Mouse (Mus musculus) kidney, adult 10 weeks (tissue): ENCODE measurements around the gene Aqp8. TPM values are rescaled to one million over a fixed set of nuclear protein-coding genes. Genes with fewer than 3 reads are reported as not detected.

ENCODE experiments used
- polyA plus RNA-seq: library from polyadenylated mRNA; stranded (reverse); fragments of 350-450 nt; fragmentation: Illumina TruSeq; extraction: RNeasy Lipid Tissue Mini Kit (QIAGEN cat#74804); gene quantifications from one replicate; pipeline ENCODE4 v1.2.3, GENCODE M21; 2014; ENCODE audit warnings: low read depth, low replicate concordance

Aqp8 gene
- 0.69 TPM for polyA plus RNA-seq

DNA sequence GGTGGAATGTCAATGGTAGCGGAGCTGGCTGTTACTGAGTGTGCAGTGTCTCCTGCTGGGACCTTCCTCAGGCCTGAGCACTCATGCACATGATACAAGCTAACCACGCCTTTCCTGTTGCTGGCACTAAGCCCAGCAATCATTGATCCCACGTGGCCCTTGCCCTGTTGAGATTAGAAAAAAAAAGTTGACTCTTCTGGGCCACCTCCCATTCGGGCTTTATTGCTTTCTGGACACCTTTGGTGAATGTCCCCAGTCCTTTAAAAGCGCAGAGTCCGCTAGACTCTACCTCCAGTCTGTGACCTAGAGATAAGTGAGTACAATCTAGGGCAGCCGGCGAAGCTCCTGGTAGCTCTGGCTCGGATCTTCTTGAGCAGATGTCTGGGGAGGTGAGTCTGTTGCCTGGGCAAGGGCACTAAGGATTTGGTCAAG is at the start of gene Aqp8:
Aqp8 (plus strand) TSS at position 222 of the 432 bp plus-strand sequence.

DNA sequence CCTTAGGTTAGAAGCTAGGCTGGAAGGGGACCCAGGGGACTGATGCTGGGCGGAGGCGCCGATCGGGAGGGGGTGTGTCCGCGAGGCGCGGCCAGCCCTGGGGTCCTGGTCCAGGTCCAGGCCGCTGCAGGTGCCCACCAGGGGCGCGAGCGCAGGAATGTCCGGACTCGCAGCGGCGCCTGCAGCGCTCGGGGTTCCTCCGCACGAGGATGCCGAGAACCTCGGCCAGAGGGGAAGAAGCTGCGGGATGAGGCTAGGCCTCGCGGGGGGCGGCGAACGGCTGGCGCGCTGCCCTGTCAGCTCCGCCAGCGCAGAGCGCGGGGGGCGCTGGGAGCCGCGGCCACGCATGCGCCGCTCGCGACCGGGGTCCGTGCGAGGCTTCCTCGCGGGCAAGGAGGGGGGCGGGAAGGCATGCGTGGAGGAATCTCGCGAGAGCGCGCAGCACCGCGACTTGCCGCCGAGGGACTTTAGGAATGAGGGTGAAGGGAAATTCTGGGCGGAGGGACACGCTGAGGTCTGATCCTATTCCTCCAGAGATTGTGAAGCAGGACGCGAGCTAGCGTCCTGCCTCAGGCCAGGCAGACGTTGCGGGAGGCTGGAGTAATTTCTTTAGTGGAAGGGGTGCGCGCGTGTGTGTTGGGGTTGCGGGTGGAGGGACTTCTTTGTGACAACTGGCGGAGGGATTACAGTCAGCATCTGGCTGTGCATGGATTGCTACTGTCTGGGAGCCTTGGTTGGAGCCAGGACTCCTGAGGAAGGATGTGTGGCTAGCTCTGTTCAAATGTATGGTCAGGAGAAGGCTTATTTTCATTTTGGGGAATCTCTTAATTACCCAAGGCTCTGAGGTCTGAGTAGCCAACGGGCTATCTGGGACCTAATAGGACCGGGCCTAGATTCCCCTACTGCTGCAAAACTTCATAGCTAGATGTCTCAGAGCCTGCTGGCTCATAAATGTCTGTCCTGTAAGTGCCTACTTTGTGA is 38.4 kb downstream of the Aqp8 start, which contains the start of gene Zkscan2:
Zkscan2 (minus strand) TSS at position 211 of the 981 bp plus-strand sequence.

Other genes with a start within 250 kb of the Aqp8 start
- gene Slc5a11, start 247.5 kb upstream of the Aqp8 start, polyA plus RNA-seq: 3.3 TPM
- 55.8 TPM for gene Lcmt1, start 92.5 kb upstream of the Aqp8 start, polyA plus RNA-seq
- gene Arhgap17, start 92.4 kb upstream of the Aqp8 start, polyA plus RNA-seq: 15.6 TPM
- gene Zkscan2, start 38.2 kb downstream of the Aqp8 start, polyA plus RNA-seq: 0.32 TPM